Mouse (Mus musculus) left cerebral cortex, adult 18-20 months (tissue): ENCODE results near the gene Pard3b. TPM values are rescaled to one million over a fixed set of nuclear protein-coding genes. Genes with fewer than 3 reads are reported as not detected.
"Not testable (repeated sequence)": the region's sequence is repeated elsewhere in the genome, so short reads cannot be mapped to it uniquely, and the experiment has no call there.

Experiments used
- DNase-seq, 2 experiments: peaks; one replicate each; pipeline ENCODE4 v3.0.0; 2021 to 2022; ENCODE audit warnings: low spot score in 2 of 2, mixed read lengths in 1 of 2
- total RNA-seq, 2 experiments: library from RNA; stranded (reverse); gene quantifications; 2 replicates each; pipeline ENCODE4 v1.2.3; 2021

Pard3b gene
- total RNA-seq, 2 experiments from 2014 or later: 3.1 to 3.7 TPM

GRCm38 (mm10) chr1:62562987-62563386 is 924.4 kb downstream of the Pard3b start:
- DNase-seq: no peak

GRCm38 (mm10) chr1:62564245-62565119 is 925.9 kb downstream of the Pard3b start:
- DNase-seq: no peak

GRCm38 (mm10) chr1:62565120-62565809 is 926.6 kb downstream of the Pard3b start:
- no peak for DNase-seq

- no peak for DNase-seq
Observed at GRCm38 (mm10) chr1:62566596-62566995, 928.0 kb downstream of the Pard3b start.

GRCm38 (mm10) chr1:62576939-62577590 is 938.4 kb downstream of the Pard3b start:
- no peak for DNase-seq

GRCm38 (mm10) chr1:62579024-62579765 is 940.6 kb downstream of the Pard3b start:
- no peak for DNase-seq

- no peak for DNase-seq
Observed at GRCm38 (mm10) chr1:62580314-62580935, 941.8 kb downstream of the Pard3b start.

GRCm38 (mm10) chr1:62582476-62582875 is 943.9 kb downstream of the Pard3b start:
- DNase-seq: no peak

GRCm38 (mm10) chr1:62587536-62587935 is 948.9 kb downstream of the Pard3b start:
- DNase-seq: no peak

GRCm38 (mm10) chr1:62591296-62592031 is 952.8 kb downstream of the Pard3b start:
- DNase-seq: no peak

GRCm38 (mm10) chr1:62595401-62595800 is 956.8 kb downstream of the Pard3b start:
- DNase-seq: peak; percentile 9 to 35

- no peak for DNase-seq
Observed at GRCm38 (mm10) chr1:62597751-62598400, 959.3 kb downstream of the Pard3b start.

- DNase-seq: no peak
Observed at GRCm38 (mm10) chr1:62598551-62598950, 959.9 kb downstream of the Pard3b start.

GRCm38 (mm10) chr1:62604644-62605043 is 966.0 kb downstream of the Pard3b start:
- not testable (repeated sequence) for DNase-seq

- no peak for DNase-seq
Observed at GRCm38 (mm10) chr1:62618109-62618665, 979.6 kb downstream of the Pard3b start.

- DNase-seq: no peak
Observed at GRCm38 (mm10) chr1:62619456-62619855, 980.8 kb downstream of the Pard3b start.

GRCm38 (mm10) chr1:62622447-62622846 is 983.8 kb downstream of the Pard3b start:
- no peak for DNase-seq

- no peak for DNase-seq
Observed at GRCm38 (mm10) chr1:62624166-62624565, 985.5 kb downstream of the Pard3b start.

GRCm38 (mm10) chr1:62624836-62625235 is 986.2 kb downstream of the Pard3b start:
- no peak for DNase-seq
